Comparison of ENCODE assay signal across 21 mouse cellular contexts in genomic region chr2:66209875-66210274, GRCm38 (mm10). TPM values are rescaled to one million over a fixed set of nuclear protein-coding genes. Genes with fewer than 3 reads are reported as not detected.
DNase-seq lines count a peak whose midpoint lies in the region; ATAC-seq and TF ChIP-seq lines count a peak whose summit lies in the region.
"Had no signal": no experiment of that assay in that cellular context is flagged by ENCODE, and none has a peak within 500 bp of the region (broad histone marks: within the 10 kb centered on the region; RNA-seq: fewer than 3 reads in every experiment).

No protein-coding gene starts in this region.

- no peaks in the 10 kb centered on the region for H3K4me1 ChIP-seq in forebrain, postnatal 0 days (ENCODE audit: insufficient read depth)
- H3K4me1 ChIP-seq in forebrain, embryonic 14.5 days (ENCODE audit: control insufficient read depth, insufficient read depth, low read length): no peaks in the 10 kb centered on the region
- H3K4me1 ChIP-seq in lung, postnatal 0 days (ENCODE audit: insufficient read depth, low read depth, low read length): no peaks in the 10 kb centered on the region
- no peaks in the 10 kb centered on the region for H3K4me1 ChIP-seq in heart, embryonic 11.5 days (ENCODE audit: control insufficient read depth, insufficient read depth, low read length)

- no peak for TF ChIP-seq EP300 in lung, postnatal 0 days (IDR thresholded peaks at IDR 0.05)

- peaks cover 42% of the 10 kb centered on the region for H3K36me3 ChIP-seq in forebrain, postnatal 0 days (ENCODE audit: insufficient read depth)
- H3K36me3 ChIP-seq in forebrain, embryonic 14.5 days (ENCODE audit: control insufficient read depth, insufficient read depth, low read length): peaks cover 48% of the 10 kb centered on the region
- no peaks in the 10 kb centered on the region for H3K36me3 ChIP-seq in lung, postnatal 0 days (ENCODE audit: insufficient read depth, low read length)
- H3K36me3 ChIP-seq in heart, embryonic 11.5 days (ENCODE audit: control insufficient read depth, insufficient read depth, low read length): no peaks in the 10 kb centered on the region

- H3K9ac ChIP-seq in forebrain, postnatal 0 days: no peak overlapping the region
- no peak overlapping the region for H3K9ac ChIP-seq in forebrain, embryonic 14.5 days (ENCODE audit: low read length)
- H3K9ac ChIP-seq in lung, postnatal 0 days (replicated peaks; ENCODE audit: low read depth): no peak overlapping the region
- no peak overlapping the region for H3K9ac ChIP-seq in heart, embryonic 11.5 days (ENCODE audit: low read depth, low read length)

- no peaks in the 10 kb centered on the region for H3K9me3 ChIP-seq in forebrain, postnatal 0 days (ENCODE audit: low read length)
- no peaks in the 10 kb centered on the region for H3K9me3 ChIP-seq in forebrain, embryonic 14.5 days (replicated peaks; ENCODE audit: control insufficient read depth, low read length)
- H3K9me3 ChIP-seq in lung, postnatal 0 days (ENCODE audit: low read length): no peaks in the 10 kb centered on the region
- H3K9me3 ChIP-seq in heart, embryonic 11.5 days (replicated peaks; ENCODE audit: control insufficient read depth, low read length): no peaks in the 10 kb centered on the region

- no peak overlapping the region for H3K27ac ChIP-seq in forebrain, postnatal 0 days (ENCODE audit: low read depth, low read length)
- no peak overlapping the region for H3K27ac ChIP-seq in forebrain, embryonic 14.5 days (ENCODE audit: low read depth, low read length)
- H3K27ac ChIP-seq in lung, postnatal 0 days (ENCODE audit: low read length): no peak overlapping the region
- H3K27ac ChIP-seq in heart, embryonic 11.5 days (ENCODE audit: low read depth, low read length): no peak overlapping the region

- no peak overlapping the region for H3K4me3 ChIP-seq in forebrain, postnatal 0 days (ENCODE audit: low read depth, low read length)
- no peak overlapping the region for H3K4me3 ChIP-seq in forebrain, embryonic 14.5 days (ENCODE audit: low read depth, low read length)
- H3K4me3 ChIP-seq in lung, postnatal 0 days (ENCODE audit: low read depth, low read length): no peak overlapping the region
- H3K4me3 ChIP-seq in heart, embryonic 11.5 days (ENCODE audit: low read depth, low read length): no peak overlapping the region

- no peak for TF ChIP-seq CTCF in forebrain, postnatal 0 days (IDR thresholded peaks at IDR 0.05; ENCODE audit: low read depth)
- no peak for TF ChIP-seq CTCF in lung, postnatal 0 days (IDR thresholded peaks at IDR 0.05)

- H3K4me2 ChIP-seq in forebrain, postnatal 0 days (ENCODE audit: low read depth): no peak overlapping the region
- no peak overlapping the region for H3K4me2 ChIP-seq in forebrain, embryonic 14.5 days (ENCODE audit: low read length)
- no peak overlapping the region for H3K4me2 ChIP-seq in lung, postnatal 0 days (replicated peaks; ENCODE audit: low read depth, low read length)
- H3K4me2 ChIP-seq in heart, embryonic 11.5 days: no peak overlapping the region

- no peaks in the 10 kb centered on the region for H3K27me3 ChIP-seq in forebrain, postnatal 0 days (ENCODE audit: insufficient read depth, low read length)
- no peaks in the 10 kb centered on the region for H3K27me3 ChIP-seq in forebrain, embryonic 14.5 days (replicated peaks; ENCODE audit: control insufficient read depth, insufficient read depth, low read length)
- no peaks in the 10 kb centered on the region for H3K27me3 ChIP-seq in lung, postnatal 0 days (replicated peaks; ENCODE audit: insufficient read depth, low read length)
- no peaks in the 10 kb centered on the region for H3K27me3 ChIP-seq in heart, embryonic 11.5 days (ENCODE audit: control insufficient read depth, insufficient read depth, low read length)
- H3K27me3 ChIP-seq: Patski had no signal

- ATAC-seq in forebrain, postnatal 0 days: no peak
- ATAC-seq in forebrain, embryonic 14.5 days: no peak
- ATAC-seq in lung, postnatal 0 days: peak; percentile 48; the same call in 1 of the 2 replicates
- no peak for ATAC-seq in heart, embryonic 11.5 days (replicated peaks; ENCODE audit: insufficient number of reproducible peaks, low FRiP score, low TSS enrichment)
- ATAC-seq: activated CD4-positive, CD25-positive, alpha-beta regulatory T cell, adult 4 months; Patski had no signal

- 75% methylated on average over 10 of the region's 10 CpGs for WGBS in forebrain, postnatal 0 days
- 83% methylated on average over 10 of the region's 10 CpGs for WGBS in forebrain, embryonic 14.5 days
- WGBS in lung, postnatal 0 days: 51% methylated on average over 10 of the region's 10 CpGs
- 87% methylated on average over 10 of the region's 10 CpGs for WGBS in heart, embryonic 11.5 days (ENCODE audit: insufficient replicate concordance)

- peak; percentile 24 for DNase-seq in forebrain, postnatal 0 days
- no peak for DNase-seq in forebrain, embryonic 14.5 days (ENCODE audit: low spot score)
- DNase-seq in layer of hippocampus, adult 9-11 months: peak; percentile 17
- DNase-seq in layer of hippocampus, adult 8-10 months (ENCODE audit: low spot score in 2 of 2): no peak
- peak; percentile 85 for DNase-seq in lung, postnatal 0 days (ENCODE audit: low spot score)
- no peak for DNase-seq in urinary bladder, adult 18-20 months (ENCODE audit: low spot score in 2 of 2)
- no peak for DNase-seq in thymus, postnatal 25 days
- DNase-seq: adrenal gland, postnatal 25 days; cerebellum, adult 11-12 months; cerebellum, postnatal 25 days; gastrocnemius, postnatal 14 days; heart, postnatal 10 days; kidney, adult 9 months; kidney, postnatal 25 days; left cerebral cortex, postnatal 4 days; liver; right cerebral cortex, postnatal 25 days; thymus, adult 18-20 months had no signal

RNA-seq across cellular contexts. Expression of gene Ttc21b, which starts 46.5 kb away (rescaled TPM):
- total RNA-seq in forebrain, postnatal 0 days (2014; rRNA removed): 14.5 and 15.3 TPM in 2 replicates
- 4.0 and 6.1 TPM in 2 replicates for polyA plus RNA-seq in forebrain, postnatal 0 days (2015; fragmentation: Nextera tagmentation; extraction: Ambion mirVana)
- polyA plus RNA-seq in forebrain, embryonic 14.5 days (2014; fragmentation: Nextera tagmentation; extraction: Ambion mirVana): 13.0 and 13.3 TPM in 2 replicates
- total RNA-seq in layer of hippocampus, adult 8-10 months (2022): 10 to 100 TPM; 10.6 to 15.1 (median 12.0) TPM
- 4.9 and 6.3 TPM in 2 replicates for polyA plus RNA-seq in lung, postnatal 0 days (2015; fragmentation: Nextera tagmentation; extraction: Ambion mirVana)
- 6.8 and 8.7 TPM in 2 replicates for polyA plus RNA-seq in heart, embryonic 11.5 days (2014; fragmentation: Nextera tagmentation; extraction: Ambion mirVana)

Comparison
In these comparisons a context has a peak if more than half of its experiments do, and no peak if none do; other contexts are left out.
1. DNase-seq: peak in forebrain, postnatal 0 days (single experiment), layer of hippocampus, adult 9-11 months (single experiment) and lung, postnatal 0 days (single experiment); none in forebrain, embryonic 14.5 days (single experiment), layer of hippocampus, adult 8-10 months (0 of 2), urinary bladder, adult 18-20 months (0 of 2) and thymus, postnatal 25 days (single experiment).